Mouse (Mus musculus) common myeloid progenitor, adult 5-6 weeks (primary cell): ENCODE measurements around the gene Cxcr1. TPM values are rescaled to one million over a fixed set of nuclear protein-coding genes. Genes with fewer than 3 reads are reported as not detected.

Experiments
- ATAC-seq: replicated peaks from 2 replicates; pipeline ENCODE4 v1.8.0; 2016; ENCODE audit warnings: low read depth, mild to moderate bottlenecking, moderate TSS enrichment, inconsistent platforms; ENCODE audit not compliant: poor library complexity, severe bottlenecking
- total RNA-seq: library from RNA; stranded (forward); fragments of 200-1000, 187-1606 nt; gene quantifications from 2 replicates; pipeline ENCODE4 v1.2.3, GENCODE M21; 2017

Cxcr1 gene
- total RNA-seq, 1 experiment from 2014 or later, result not detected

DNA sequence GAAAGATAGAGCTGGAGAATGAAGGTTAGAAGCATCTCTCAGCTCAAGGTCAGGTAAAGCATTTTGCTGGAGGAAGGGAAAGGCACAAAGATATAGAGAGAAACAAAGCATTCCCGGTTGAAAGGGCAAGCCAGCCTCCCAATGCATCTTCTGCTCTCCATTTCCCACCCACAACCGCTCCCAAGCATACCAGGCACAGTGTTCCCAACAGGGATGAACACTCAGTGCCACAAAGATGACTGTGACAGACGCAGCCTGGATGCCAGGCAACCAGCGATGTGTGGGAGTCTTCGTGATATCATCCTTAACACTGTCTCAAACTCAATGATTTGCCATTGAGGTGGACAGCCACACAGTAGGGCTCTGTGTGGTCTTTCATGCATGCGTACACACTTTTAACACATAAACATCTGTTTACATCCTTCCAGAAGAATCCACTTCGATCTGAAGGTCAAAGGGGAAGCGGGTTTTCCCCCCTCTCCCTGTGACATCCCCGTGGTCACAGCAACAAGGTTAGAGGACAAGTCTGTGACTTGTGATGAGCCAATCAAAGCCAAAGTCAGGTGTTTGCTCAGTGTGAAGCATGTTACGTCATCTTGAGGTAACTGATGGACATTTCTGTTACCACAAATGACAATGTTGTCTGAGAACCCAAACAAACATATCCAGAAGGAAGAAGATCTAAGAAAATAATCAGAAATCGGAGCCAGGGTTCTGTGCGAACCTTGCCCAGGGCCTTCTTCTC, 3.5 kb upstream of the Cxcr1 start:
- no peak for ATAC-seq

DNA sequence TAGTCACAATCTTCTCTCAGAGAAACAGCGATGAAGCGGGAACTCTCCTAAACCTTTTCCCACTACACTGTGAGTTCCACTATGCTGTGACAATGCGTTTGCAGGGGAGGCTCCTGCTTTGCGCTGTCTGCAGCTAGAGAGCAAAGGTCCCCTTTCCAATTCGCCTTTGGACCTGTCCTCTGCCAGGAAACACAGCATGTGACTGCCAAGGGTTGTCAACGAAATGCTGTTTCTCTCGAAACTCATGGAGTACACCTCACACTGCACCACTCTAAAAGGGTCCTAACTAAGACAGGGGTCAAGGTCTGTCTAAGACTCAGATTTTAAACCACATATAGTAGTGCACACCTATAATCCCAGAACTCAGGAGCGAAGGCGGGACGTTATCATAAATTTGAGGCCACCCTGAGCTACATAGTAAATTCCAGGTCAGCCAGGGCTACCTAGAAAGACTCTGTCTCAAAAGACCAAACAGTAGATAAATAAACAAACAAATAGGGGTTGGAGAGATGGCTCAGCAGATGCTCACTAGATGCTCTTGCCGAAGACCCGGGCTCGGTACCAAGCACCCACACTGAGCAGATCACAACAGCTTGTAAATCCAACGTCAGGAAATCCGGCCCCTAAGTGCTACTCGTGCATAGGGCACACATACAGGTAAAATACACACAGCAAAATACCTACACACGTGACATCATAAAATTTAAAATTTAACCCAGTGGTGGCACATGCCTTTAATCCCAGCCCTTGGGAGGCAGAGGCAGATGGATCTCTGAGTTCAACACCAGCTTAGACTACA, 2.4 kb upstream of the Cxcr1 start:
- no peak for ATAC-seq

DNA sequence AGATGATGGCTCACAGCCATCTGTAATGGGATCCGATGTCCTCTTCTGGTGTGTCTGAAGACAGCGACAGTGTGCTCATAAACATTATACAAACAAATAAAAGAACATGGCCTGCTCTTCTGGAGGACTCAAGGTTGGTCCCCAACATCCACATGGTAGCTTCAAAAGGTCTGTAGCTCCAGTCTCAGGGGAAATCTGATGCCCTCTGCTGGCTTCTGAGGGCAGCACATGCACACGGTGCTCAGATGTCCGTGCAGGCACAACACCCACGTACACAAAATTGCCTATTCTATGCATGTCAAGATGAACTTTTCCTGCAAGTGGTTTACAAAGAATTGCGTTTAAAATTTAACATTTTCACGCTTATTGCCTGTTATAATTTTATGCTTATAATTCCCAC, 1.5 kb upstream of the Cxcr1 start:
- ATAC-seq, result peak; percentile 86

DNA sequence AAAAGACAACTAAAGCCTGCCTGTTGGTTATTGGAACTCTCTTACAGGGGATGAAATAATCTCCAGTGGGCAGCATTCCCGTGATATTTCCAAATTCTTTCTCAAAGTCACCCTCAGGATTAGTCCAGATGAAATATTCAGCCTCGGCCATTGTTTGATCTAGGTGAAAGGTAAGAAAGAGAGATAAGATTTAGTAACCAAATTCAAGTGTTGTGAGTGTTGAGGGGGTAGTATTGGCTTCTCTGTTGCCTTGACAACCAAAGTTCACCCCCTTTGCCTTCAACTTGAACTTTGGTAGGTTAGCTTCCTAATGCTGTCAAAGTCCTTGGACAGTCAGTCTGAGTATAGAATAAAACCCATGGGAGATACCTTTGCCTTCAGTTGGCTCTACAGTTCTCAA, 1.7 kb downstream of the Cxcr1 start:
- ATAC-seq, result no peak

DNA sequence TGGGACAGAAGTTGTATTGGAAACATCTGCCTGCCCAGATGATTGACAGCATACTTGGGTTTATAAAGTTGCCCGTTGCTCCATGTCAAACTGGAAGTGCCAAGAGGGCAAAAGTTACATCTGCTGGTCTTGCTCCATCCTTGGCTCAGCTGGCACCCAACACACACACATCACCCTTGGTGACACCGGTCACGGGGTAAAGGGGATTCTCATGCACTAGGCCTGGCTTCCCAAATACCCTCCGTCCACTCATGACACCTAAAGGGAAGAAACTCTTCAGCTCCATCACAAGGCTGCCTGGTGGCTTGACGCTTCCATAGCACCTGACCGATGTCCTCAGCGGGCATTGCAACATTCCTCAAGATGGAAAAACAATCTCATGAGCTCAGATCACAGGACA, 4.0 kb downstream of the Cxcr1 start:
- no peak for ATAC-seq

DNA sequence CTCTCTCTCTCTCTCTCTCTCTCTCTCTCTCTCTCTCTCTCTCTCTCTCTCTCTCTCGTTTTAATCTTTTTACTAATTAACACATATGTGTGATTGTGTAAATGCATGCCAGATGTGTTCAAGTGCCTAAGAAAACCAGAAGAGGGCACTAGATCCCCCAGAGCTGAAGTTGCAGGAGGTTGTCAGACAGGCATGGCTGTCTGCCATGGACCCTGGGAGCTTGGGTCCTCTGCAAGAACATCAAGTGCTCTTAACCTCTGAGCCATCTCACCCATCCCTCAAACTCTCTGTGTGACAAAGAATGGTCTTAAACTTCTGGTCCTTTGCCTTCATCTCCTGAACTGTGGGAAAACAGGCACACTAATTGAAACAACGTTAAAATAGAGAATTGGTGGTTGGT, 11.4 kb downstream of the Cxcr1 start:
- no peak for ATAC-seq

DNA sequence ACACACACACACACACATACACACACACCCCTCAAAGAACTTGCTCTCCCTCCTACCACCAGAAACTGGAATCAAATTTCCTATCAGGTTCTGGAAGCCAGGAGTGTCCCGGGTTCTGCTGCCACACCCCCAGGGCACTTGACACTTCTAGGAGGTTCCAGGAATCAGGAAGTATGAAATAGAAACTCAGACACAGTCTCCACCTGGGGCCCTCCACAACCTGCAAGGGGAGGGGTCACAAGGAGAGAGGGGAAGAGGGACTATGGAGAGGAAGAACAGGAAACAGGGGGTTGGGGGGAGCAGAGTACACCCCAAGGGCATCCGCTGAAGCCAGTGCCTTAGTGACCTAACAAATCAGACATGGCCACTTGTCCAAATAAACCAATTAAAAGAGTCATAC, 13.0 kb downstream of the Cxcr1 start:
- ATAC-seq, result no peak

DNA sequence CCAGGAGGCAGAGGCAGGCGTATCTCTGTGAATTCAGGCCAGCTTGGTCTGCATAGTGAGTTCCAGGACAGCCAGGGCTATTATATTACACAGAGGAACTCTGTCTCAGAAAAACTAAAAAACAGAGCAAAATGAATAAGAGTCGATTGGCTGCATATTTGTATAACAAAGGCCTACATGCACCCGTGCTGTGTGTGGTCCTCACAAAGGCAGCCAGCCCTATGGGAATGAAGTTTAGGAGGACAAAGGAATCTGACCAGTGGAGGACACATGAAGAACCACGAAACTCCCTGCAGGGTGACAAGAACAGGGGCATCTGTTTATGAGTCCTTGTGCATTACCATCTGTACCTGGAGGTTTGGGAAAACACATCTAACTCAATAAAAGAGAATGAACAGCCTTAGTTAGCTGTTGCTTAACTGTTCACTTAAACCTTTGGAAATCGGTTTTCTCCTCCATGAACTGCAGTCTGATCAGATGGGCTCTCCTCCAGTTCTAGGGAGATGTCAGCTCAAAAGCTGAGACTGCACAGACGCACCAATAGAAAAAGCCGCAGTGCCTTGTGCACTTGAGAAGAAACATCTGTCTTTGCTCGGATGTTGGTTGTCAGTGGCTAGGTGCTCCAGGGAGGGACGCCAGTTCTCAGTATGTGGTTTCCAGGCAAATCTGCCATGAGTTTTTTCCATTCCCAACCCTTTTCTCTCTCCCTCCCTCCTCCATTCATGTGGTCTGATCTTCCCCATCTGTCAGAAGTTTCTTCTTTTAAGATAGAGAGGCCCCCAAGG, 14.6 kb downstream of the Cxcr1 start:
- ATAC-seq, result peak; percentile 33

DNA sequence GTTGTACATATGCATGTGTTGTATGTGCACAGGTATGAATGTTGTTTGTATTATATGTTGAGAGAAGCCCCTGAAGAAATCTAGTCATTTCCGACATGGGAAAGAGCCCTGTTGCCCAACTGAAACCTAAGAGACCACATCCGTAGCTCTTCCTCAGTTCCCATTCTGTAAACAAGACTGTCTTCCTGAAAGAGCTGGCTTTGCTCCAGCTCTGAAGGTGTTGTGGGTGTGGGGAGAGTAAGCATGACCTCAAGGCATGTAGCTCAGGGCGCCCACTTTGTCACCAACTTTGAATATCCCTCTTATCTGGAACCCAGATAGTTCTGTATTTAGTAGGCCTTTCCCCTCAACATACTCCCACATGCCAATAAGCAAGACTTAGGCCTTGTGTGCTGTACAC, 15.8 kb downstream of the Cxcr1 start:
- ATAC-seq, result peak; percentile 65

DNA sequence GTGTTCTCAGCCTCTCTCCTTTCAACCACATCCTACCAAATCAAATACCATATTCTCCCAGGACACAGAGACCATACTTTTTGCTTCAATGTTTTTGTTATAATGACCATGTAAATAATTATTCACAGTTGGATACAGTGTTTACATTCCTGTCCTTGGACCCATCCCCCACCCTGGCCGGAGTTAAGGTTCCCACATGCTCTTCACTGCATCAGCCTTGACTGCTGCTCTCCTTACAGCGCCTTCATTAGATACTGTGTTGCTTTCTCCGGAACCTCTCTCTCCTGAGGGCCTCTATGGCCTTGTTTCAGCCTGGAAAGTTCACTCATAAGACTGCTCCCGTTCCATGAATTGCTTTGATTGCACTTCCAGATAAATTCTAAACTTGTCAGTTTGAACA, 18.7 kb downstream of the Cxcr1 start:
- ATAC-seq, result no peak

DNA sequence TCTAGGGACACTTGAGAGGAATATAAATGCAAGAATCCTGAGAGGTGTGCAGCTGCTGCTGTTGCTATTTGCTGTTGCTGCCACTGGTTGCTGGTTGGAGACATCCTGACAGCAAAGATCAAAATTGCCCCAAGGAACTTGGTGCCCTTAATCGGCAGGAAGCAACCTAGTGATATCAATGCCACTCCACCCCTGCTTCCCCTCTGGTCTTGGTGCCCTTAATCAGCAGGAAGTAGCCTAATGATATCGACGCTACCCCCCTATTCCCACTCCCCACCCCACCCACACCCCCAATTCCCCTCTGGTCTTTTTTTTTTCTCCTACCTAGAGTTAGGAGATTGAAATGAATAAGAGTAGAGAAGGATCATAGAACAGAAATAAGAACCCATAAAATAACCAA, 21.7 kb downstream of the Cxcr1 start:
- peak; percentile 89 for ATAC-seq

DNA sequence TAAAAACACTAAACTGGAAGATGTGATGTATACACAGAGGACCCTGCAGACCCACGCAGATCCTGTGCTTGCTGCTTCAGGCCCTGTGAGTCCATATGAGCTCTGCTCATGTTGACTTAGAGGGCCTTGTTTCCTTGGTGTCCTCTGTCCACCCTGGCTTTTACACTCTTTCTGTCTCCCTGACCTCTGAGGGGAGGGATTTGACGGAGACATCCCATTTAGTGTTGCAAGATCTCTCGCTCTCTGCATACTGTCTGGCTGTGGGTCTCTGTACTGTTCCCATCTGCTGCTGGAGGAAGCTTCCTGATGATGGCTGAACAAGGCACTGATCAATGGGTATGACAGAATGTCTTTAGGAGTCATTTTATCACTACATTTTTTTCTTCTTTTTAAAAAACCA, 24.7 kb downstream of the Cxcr1 start:
- no peak for ATAC-seq

DNA sequence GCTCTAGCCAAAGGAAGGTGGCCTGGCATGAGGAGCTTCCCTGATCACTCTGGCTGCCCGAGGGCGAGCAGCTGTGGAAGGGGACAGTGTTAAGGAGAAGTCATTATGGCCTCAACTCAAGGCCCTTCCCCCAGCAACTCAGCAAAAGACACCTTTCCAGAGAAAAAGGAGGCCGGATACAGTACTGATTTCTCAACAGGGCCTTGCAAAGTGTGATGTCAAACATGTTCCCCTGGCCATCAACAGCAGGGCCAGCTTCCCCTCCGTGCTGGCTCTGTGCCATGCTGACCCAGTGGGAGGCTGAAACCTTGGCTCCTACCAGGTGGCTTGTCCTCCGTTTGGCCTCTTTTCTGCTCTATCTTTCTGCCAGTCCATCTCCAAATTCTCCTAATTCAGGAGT, 27.3 kb downstream of the Cxcr1 start:
- no peak for ATAC-seq

DNA sequence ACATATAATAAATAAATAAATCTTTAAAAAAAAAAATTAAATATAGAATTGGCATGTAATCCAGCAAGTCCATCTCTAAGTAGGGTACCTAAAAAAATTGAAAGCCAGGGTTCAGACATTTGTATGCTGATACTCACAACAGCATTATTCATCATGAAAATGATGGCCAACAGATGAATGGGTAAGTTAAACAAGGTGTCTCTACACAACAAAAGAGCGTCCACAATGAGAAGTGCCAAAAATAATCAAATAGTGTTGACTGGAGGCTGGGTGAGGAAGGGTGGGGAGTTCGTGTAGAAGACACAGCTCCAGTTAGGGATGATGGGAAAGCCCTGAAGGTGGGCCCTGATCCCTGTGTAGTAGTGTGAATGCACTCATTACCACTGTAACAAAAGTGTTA, 34.4 kb downstream of the Cxcr1 start:
- no peak for ATAC-seq

DNA sequence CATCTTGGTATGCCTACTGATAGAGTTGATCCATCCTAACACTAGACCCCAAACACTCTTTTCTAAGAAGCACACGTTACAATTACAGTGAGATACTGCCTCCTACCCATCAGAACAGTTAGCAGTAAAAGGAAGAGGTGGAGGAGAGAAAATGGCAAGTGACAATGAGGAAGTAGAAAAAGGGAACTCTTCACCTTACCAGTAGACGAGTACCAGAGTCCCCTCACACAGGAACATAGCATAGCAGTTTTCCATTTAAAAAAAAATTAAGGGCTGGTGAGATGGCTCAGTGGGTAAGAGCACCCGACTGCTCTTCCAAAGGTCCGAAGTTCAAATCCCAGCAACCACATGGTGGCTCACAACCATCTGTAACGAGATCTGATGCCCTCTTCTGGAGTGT, 34.8 kb downstream of the Cxcr1 start:
- ATAC-seq, result peak; percentile 65

DNA sequence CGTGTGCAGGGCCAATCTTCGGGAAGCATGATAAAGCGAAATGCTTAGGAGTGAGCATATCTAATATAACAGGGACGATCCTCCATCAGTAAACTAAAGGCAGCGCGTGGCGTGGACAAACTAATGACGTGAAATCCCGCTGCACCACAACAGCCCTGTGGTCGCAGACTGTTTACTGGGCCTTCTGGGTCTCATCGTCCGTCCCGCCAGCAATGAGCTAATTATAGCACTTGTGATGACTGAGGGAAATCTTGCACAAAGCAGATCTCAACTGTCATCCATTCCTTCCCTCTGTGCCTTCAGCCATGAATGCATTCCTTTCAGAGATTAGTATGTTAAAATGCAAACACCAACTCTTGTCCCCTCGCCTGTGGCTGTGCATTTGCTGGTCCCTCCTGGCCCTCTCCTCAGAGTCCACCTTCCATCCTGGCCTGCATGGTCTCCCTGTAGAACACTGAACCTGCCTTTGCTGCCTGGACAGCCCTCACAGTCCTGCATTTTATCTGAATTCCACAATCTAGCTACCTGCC, 38.0 kb downstream of the Cxcr1 start:
- peak; percentile 64 for ATAC-seq

DNA sequence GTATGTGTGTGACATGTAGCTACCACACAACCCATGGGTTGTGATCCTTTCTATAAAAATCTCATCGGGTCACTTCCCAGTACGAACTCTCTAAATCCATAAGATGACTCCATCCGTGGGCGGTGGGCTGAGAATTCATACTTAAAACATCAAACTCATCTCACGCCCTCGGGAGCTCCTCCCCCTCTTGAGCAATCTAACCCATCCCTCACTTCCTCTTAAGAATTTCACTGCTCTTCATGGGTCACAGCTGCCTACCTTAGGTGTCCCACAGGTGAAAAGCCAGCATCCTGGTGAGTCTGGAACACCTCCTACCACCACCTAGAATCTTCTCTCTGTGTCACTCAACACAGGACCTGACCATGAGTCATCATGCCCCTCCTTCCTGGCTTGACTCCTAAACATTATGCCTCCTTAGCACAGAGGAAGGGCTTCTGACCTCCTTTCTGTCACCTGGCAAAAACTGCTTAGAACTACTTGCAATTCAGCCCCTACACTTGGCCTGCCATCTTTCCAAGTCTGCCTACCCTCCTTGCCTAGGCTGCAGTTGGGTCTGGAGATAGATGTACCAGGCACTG, 38.9 kb downstream of the Cxcr1 start:
- ATAC-seq, result peak; percentile 38

DNA sequence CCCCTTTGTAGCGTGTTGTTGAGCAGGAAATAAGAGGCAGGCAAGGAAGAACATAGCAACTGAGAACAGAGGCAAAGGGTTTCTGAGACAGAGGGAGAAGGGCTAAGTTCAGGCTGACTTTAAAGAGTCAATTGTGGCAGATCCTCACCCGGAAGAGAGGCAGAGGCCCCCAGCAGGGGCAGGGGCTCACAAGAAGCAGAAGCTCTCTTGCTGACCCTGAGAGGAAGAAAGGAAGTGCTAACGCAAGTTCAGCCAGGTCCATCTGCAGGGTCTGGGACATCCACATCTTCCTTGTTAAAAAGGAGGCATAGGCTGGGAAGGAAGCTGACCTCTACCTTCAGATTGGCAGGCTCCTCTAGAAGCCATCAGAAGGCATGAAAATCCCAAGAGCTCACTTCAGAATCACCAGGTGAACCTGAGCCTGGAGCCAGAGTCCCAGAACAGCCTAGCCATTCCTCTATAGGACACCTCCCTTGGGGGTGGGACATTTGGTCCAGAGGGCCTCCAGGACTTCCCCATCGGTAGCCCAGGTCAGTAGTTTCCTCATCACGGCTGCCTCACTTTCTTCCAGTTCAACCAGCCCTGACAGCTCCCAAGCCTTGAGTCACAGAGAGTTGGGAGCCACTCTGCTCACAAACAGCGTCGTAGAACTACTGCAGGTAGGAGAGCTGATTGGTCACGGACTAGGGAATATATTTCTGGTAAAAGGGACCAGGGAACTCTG, 40.8 kb downstream of the Cxcr1 start, which contains the start of gene Cxcr2:
Gene Cxcr2 (plus strand): TSS at position 529 of the 724 bp plus-strand sequence.
- ATAC-seq, result 0 out of 2 replicates have a peak, but pooled peaks have one; percentile 17

DNA sequence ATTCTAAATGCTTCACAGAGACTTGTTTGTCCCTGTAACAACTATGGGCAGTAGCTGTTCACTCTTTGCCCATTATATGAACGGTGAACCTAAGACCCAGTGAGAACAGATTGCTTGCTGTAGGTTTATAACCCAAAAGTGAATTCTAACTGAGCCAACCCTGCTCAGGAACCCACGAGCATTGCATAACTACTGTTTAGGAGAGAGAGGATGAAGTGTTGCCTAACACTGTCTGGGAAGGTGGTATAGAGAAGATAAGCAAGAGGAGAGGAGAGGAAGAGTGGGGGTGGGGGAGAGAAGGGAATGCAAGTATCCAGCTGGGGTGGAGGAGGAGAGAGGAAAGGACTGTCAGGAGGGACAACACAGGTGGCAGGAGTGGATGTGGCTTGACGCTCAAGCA, 43.3 kb downstream of the Cxcr1 start:
- ATAC-seq, result peak; percentile 69

DNA sequence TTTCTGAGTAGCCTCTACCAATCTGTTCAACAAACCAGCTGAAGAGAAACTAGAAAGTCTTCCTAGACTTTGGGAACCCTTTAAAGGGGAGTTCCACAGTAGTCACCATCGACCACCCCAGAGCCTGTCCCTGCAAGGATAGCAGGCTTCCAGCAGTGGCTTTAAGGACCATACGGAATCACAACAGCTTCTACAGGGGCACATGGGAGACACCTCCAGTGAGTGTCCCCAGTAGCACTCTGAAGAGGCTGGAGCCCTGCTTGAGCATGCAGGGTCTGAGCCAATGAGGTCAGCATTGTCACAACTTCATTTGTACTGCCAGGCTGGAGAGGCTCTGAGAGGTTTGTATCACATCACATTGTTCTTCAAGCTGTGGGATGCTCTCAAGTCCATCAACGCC, 44.3 kb downstream of the Cxcr1 start:
- no peak for ATAC-seq
